Mouse (Mus musculus) liver, embryonic 16.5 days (tissue): ENCODE data around the gene Arl14. TPM values are rescaled to one million over a fixed set of nuclear protein-coding genes. Genes with fewer than 3 reads are reported as not detected.
"Not testable (repeated sequence)": the region's sequence is repeated elsewhere in the genome, so short reads cannot be mapped to it uniquely, and the experiment has no call there.

Experiments used
- ATAC-seq: fragments of 200-750 bp; cut with Nextera tagmentation; 2 replicates; pipeline ENCODE4 v1.8.0; 2017; ENCODE audit warnings: low read depth, mild to moderate bottlenecking, moderate number of reproducible peaks, moderate library complexity
- H3K27ac ChIP-seq: fragments of 300-500 bp; sonication (generic); 2 replicates; pipeline ENCODE4 v1.5.1; 2014; ENCODE audit warnings: mild to moderate bottlenecking, low read length
- H3K27me3 ChIP-seq: fragments of 300-500 bp; sonication (generic); 2 replicates; pipeline ENCODE4 v1.6.1; 2014; ENCODE audit warnings: low read depth, low read length, mixed read lengths; ENCODE audit not compliant: control insufficient read depth, insufficient read depth
- H3K36me3 ChIP-seq: fragments of 300-500 bp; sonication (generic); 2 replicates; pipeline ENCODE4 v1.6.1; 2014; ENCODE audit warnings: mild to moderate bottlenecking; ENCODE audit not compliant: control insufficient read depth, insufficient read depth
- H3K4me1 ChIP-seq: fragments of 300-500 bp; sonication (generic); 2 replicates; pipeline ENCODE4 v1.6.1; 2014; ENCODE audit warnings: low read depth, low read length, mixed read lengths; ENCODE audit not compliant: control insufficient read depth
- H3K4me2 ChIP-seq: fragments of 300-500 bp; sonication (generic); 2 replicates; pipeline ENCODE4 v1.6.1; 2014; ENCODE audit warnings: low read depth, low read length, mixed read lengths
- H3K4me3 ChIP-seq: fragments of 300-500 bp; sonication (generic); 2 replicates; pipeline ENCODE4 v1.5.1; 2014; ENCODE audit warnings: low read depth, mild to moderate bottlenecking, low read length
- H3K9ac ChIP-seq: fragments of 300-500 bp; sonication (generic); 2 replicates; pipeline ENCODE4 v1.6.1; 2014; ENCODE audit warnings: low read depth, low read length
- H3K9me3 ChIP-seq: fragments of 300-500 bp; sonication (generic); replicated peaks from 2 replicates; pipeline ENCODE4 v1.6.1; 2016; ENCODE audit warnings: low read length; ENCODE audit not compliant: control insufficient read depth
- WGBS: fragments of 180-500 bp; shearing (Covaris S2); extraction: QIAGEN DNeasy Blood & Tissue Kit; methylation state at CpG from one replicate; pipeline ENCODE4 v1.1.7; 2014; ENCODE audit not compliant: insufficient replicate concordance; 5-methylcytosine and 5-hydroxymethylcytosine counted together
- polyA plus RNA-seq: library from polyadenylated mRNA; unstranded; fragments of >200 nt; fragmentation: Nextera tagmentation; extraction: Ambion mirVana; gene quantifications from 2 replicates; pipeline ENCODE4 v1.2.1, GENCODE M21; 2015

The Arl14 gene
- polyA plus RNA-seq, 1 experiment from 2014 or later = not detected

DNA sequence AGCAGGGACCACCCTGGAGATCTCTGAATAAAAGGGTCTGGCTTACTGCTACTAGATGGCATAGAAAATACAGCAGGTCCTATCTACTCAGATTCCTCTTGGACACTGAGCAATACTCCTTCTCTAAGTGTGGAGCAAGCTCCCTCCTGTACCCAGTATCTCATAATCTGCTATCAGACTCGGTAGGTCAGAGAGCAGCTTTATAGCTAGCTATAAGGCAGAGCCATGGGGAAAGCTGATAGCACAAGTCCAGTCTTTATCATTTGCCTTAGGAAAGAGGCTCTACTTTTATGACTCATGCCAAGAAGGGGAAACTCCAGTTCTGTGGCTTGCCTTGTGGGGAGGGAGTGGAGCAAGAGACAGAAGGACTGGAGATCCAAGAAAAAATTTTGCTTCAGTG, 18.8 kb downstream of the Arl14 start:
- no peak overlapping the region for H3K4me3 ChIP-seq
- no peak overlapping the region for H3K4me2 ChIP-seq
- H3K9ac ChIP-seq = no peak overlapping the region
- H3K4me1 ChIP-seq = no peaks in the 10 kb centered on the region
- no peaks in the 10 kb centered on the region for H3K36me3 ChIP-seq
- H3K9me3 ChIP-seq = no peaks in the 10 kb centered on the region
- WGBS = 26% methylated on average over 1 of the region's 1 CpGs
- H3K27ac ChIP-seq = no peak overlapping the region
- no peak for ATAC-seq
- peaks cover 2% of the 10 kb centered on the region; the same call in 1 of the 2 replicates for H3K27me3 ChIP-seq

DNA sequence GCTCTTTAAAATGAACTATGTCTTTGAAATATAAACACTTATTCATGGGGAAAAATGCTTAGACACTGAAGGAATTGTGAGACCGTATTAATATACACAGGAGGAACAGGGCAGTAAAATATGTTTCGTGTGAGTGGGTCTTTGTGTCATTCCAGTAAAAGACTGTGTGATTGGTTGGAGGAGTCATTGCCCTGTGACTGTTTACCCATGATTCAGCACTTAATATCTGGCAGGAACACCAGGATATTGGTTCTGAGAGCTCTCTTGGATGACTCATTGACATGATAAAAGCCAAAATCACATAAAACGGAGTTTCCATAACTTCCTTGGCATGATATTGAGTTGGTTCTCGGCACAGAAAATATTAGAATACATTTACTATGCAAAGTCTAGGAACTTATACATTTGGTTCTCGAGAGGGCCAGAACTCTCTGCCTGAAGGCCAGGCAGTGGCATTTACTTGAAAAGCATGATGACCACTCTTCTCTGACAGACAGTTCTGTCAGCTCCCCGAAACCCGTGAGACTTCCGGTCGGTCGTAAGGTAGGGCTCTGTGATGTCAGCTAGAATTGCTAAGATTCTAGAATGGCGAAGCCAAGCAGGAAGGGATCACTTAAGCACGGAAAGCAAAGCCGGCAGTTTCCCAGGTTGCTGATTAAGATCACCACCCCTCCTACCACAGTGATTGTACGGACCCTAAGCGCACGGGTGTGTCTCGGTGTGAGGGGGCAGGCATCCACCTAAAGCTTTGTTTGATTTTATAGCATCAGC, 31.1 kb downstream of the Arl14 start:
- H3K27me3 ChIP-seq = no peaks in the 10 kb centered on the region
- H3K4me2 ChIP-seq = no peak overlapping the region
- no peak for ATAC-seq
- no peaks in the 10 kb centered on the region for H3K36me3 ChIP-seq
- H3K4me1 ChIP-seq = no peaks in the 10 kb centered on the region
- H3K9me3 ChIP-seq = no peaks in the 10 kb centered on the region
- WGBS = 71% methylated on average over 17 of the region's 17 CpGs
- no peak overlapping the region for H3K9ac ChIP-seq
- H3K4me3 ChIP-seq = no peak overlapping the region
- H3K27ac ChIP-seq = no peak overlapping the region

DNA sequence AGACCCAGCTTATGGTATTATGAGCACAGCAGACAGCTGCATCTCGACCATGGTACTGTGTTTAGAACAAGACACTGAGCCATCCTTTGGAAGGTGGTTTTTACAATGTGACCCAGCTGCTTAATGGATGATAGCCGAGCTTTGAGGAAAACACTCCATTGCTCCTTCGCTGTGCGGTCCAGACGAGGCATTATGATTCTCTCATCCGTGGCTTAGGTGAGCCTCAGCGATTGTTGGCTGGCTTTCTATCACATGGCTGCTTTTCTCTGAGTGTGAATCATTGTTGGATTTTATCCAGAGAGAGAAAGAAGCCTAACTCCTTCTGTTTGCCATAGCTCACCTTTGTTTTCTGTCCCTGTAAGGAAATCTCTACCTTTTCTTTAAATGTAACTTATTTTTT, 32.5 kb downstream of the Arl14 start:
- no peaks in the 10 kb centered on the region for H3K36me3 ChIP-seq
- H3K4me1 ChIP-seq = no peaks in the 10 kb centered on the region
- no peak overlapping the region for H3K4me2 ChIP-seq
- no peak overlapping the region for H3K4me3 ChIP-seq
- ATAC-seq = no peak
- H3K27ac ChIP-seq = no peak overlapping the region
- WGBS = 63% methylated on average over 7 of the region's 7 CpGs
- H3K9ac ChIP-seq = no peak overlapping the region
- H3K27me3 ChIP-seq = no peaks in the 10 kb centered on the region
- H3K9me3 ChIP-seq = no peaks in the 10 kb centered on the region

DNA sequence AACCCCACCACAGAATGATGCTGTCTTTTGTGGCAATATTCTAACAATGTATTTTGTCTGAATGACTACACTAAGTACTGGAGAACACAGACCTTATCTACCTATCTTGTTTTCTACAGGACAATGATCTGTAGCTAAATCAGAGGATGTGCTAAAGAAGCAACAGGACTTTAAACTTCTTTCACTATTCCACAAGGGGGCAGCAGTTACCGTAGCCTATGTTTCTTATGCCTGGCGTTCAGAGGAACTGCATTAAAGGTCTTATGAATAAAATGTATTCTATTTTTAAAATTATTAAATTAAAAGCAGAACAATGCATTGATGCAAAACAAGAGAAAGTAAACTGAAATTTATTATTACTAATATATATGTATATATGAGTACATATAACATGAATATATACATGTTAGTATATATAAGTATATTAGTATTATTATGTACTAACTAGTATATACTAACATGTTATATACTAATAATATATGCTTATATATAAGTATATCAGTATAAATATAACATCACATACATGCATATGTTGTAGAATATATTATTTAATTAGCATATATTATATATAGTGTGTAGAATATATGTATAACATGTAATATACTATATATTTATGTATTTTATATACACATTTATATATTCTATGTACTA, 35.0 kb downstream of the Arl14 start:
- H3K36me3 ChIP-seq = no peaks in the 10 kb centered on the region
- no peaks in the 10 kb centered on the region for H3K27me3 ChIP-seq
- H3K9me3 ChIP-seq = no peaks in the 10 kb centered on the region
- ATAC-seq = no peak
- no peak overlapping the region for H3K4me2 ChIP-seq
- no peak overlapping the region for H3K4me3 ChIP-seq
- 2% methylated on average over 2 of the region's 2 CpGs for WGBS
- no peak overlapping the region for H3K9ac ChIP-seq
- H3K4me1 ChIP-seq = no peaks in the 10 kb centered on the region
- H3K27ac ChIP-seq = no peak overlapping the region

DNA sequence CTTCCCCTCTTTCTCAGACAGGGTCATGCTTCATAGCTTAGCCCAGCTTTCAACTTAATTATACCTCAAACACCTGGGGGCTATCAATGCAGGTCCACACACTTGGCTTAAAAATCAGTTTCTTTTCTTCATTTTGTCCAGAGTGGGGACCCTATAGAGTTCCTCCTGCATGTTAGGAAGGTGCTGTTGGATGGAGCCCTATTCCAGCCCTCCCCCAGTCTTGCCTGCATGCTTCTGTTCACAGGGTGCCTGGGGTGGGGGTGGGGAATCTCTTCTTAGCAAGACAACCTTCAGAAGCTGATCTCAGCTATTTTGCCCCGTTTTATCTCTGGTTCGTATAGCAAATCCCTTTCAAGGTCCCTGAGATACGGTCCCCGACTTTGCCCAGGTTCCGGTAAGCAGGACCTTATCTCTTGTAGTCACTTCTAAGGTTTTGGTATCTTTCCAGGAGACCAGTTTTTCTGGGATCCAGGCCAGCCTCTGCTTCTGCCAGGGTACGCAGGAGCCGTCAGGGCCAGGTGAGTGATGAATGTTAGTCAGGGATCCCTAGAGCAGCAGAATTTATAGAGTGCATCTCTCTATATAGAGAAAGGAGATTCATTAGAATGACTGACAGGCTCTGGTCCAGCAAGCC, 40.9 kb downstream of the Arl14 start:
- 67% methylated on average over 7 of the region's 7 CpGs for WGBS
- Histone ChIP-seq H3K27me3 (no peaks in the 10 kb centered on the region), H3K4me2 (no peak overlapping the region)

DNA sequence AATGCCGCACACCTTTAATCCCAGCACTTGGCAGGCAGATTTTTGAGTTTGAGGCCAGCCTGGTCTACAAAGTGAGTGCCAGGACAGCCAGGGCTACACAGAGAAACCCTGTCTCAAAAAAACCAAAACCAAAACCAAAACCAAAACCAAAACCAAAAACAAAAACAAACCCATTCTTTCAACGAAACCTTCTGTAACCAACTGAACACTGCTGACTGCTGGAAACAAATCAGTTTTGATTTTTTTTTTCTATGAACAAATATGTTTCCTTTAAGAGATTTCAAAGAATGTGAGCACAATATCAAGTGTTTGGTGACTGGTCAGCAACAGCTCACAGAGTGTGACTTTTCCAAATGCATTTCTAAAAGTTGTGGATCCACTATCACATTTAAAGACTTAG, 42.1 kb downstream of the Arl14 start:
- H3K36me3 ChIP-seq, H3K4me3 ChIP-seq, H3K4me1 ChIP-seq, H3K9ac ChIP-seq, H3K27ac ChIP-seq, ATAC-seq, H3K9me3 ChIP-seq, H3K4me2 ChIP-seq, H3K27me3 ChIP-seq: not testable (repeated sequence)
- 63% methylated on average over 2 of the region's 2 CpGs for WGBS

More for the DNA sequence above, 40.9 kb downstream of the Arl14 start:
- no peak overlapping the region for H3K27ac ChIP-seq
- H3K9me3 ChIP-seq = no peaks in the 10 kb centered on the region
- H3K9ac ChIP-seq = no peak overlapping the region
- ATAC-seq = no peak
- no peaks in the 10 kb centered on the region for H3K4me1 ChIP-seq
- no peak overlapping the region for H3K4me3 ChIP-seq
- H3K36me3 ChIP-seq = no peaks in the 10 kb centered on the region

DNA sequence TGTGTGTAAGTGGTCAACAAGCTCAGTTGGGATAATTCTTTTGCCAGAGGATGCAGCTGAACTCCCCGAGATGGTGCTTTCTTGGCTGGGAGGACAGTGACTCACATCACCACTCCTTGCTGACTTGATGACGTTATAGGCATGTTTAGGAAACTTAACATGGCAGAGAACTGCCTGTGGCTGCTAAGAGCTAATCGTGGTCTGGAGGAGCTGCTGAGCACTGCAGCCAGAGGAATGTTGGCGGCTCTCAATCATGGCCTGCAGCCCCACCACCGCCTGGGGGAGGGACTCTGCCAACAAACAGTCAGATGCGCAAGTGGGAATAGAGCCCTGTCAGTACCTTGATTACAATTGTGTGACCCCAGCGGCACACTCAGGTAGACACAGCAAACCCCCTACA, 49.6 kb downstream of the Arl14 start:
- WGBS = 62% methylated on average over 7 of the region's 7 CpGs
- H3K27me3 ChIP-seq = no peaks in the 10 kb centered on the region
- no peak overlapping the region for H3K4me3 ChIP-seq
- no peaks in the 10 kb centered on the region for H3K36me3 ChIP-seq
- no peak overlapping the region for H3K4me2 ChIP-seq
- no peak overlapping the region for H3K27ac ChIP-seq
- H3K9ac ChIP-seq = no peak overlapping the region
- H3K4me1 ChIP-seq = no peaks in the 10 kb centered on the region
- ATAC-seq = no peak
- no peaks in the 10 kb centered on the region for H3K9me3 ChIP-seq
